In genomic region chr17:50365396-50365795, GRCm38 (mm10) we compare ENCODE assay signal across 24 mouse cellular contexts.
A peak's percentile ranks its signal among the peaks of the same experiment; 100 is the strongest.
DNase-seq lines count a peak whose midpoint lies in the region; ATAC-seq and TF ChIP-seq lines count a peak whose summit lies in the region.
"Had no signal": no experiment of that assay in that cellular context is flagged by ENCODE, and none has a peak within 500 bp of the region (broad histone marks: within the 10 kb centered on the region; RNA-seq: fewer than 3 reads in every experiment).

No protein-coding gene starts in this region.

- ATAC-seq in hindbrain, postnatal 0 days, result no peak
- ATAC-seq in hindbrain, embryonic 11.5 days (ENCODE audit: low FRiP score), result no peak
- ATAC-seq in midbrain, postnatal 0 days (ENCODE audit: low FRiP score), result no peak
- ATAC-seq in midbrain, embryonic 11.5 days (ENCODE audit: low FRiP score), result no peak
- ATAC-seq: CD4-positive, CD25-positive, alpha-beta regulatory T cell, adult 4 months; forebrain, embryonic 13.5 days; forebrain, embryonic 16.5 days had no signal

- peak; percentile 6 for DNase-seq in hindbrain, postnatal 0 days (ENCODE audit: low spot score)
- DNase-seq in hindbrain, embryonic 11.5 days (ENCODE audit: low spot score), result no peak
- DNase-seq in midbrain, postnatal 0 days (ENCODE audit: low spot score), result peak; percentile 15
- DNase-seq in midbrain, embryonic 11.5 days (ENCODE audit: low spot score, missing footprints), result no peak
- DNase-seq in brain, adult 2 months (ENCODE audit: low read depth, low spot score), result peak; percentile 68
- DNase-seq in brain, embryonic 14.5 days (ENCODE audit: low read depth), result peak; percentile 19
- DNase-seq in ovary, postnatal 14 days (ENCODE audit: low spot score), result no peak
- DNase-seq in retina, embryonic 14.5 days (ENCODE audit: low spot score), result no peak
- DNase-seq: adrenal gland, adult 2 months; adrenal gland, postnatal 14 days; cerebellum, adult 18-20 months; cerebellum, adult 9-10 months; cerebellum, postnatal 14 days; gastrocnemius, postnatal 25 days; heart, postnatal 10 days; heart, postnatal 36 days had no signal

- no peaks in the 10 kb centered on the region for H3K27me3 ChIP-seq in hindbrain, postnatal 0 days (ENCODE audit: insufficient read depth, low read length)
- no peaks in the 10 kb centered on the region for H3K27me3 ChIP-seq in hindbrain, embryonic 11.5 days (ENCODE audit: control insufficient read depth, insufficient read depth, low read length)
- no peaks in the 10 kb centered on the region for H3K27me3 ChIP-seq in midbrain, postnatal 0 days (ENCODE audit: insufficient read depth, low read length)
- H3K27me3 ChIP-seq in midbrain, embryonic 11.5 days (ENCODE audit: control insufficient read depth, insufficient read depth, low read length), result no peaks in the 10 kb centered on the region
- H3K27me3 ChIP-seq: forebrain, embryonic 13.5 days; heart, embryonic 12.5 days; heart, embryonic 15.5 days had no signal

- no peak for TF ChIP-seq POLR2A in brain, embryonic 14.5 days (IDR thresholded peaks at IDR 0.05; ENCODE audit: borderline replicate concordance, extremely low read depth, insufficient read depth, insufficient read length, poor library complexity, severe bottlenecking)

- no peaks in the 10 kb centered on the region for H3K4me1 ChIP-seq in hindbrain, postnatal 0 days (ENCODE audit: insufficient read depth, low read length)
- H3K4me1 ChIP-seq in hindbrain, embryonic 11.5 days (replicated peaks; ENCODE audit: control insufficient read depth, insufficient read depth, low read length), result no peaks in the 10 kb centered on the region
- H3K4me1 ChIP-seq in midbrain, postnatal 0 days (ENCODE audit: insufficient read depth, low read length), result no peaks in the 10 kb centered on the region
- H3K4me1 ChIP-seq in midbrain, embryonic 11.5 days (ENCODE audit: control insufficient read depth, insufficient read depth, low read length), result no peaks in the 10 kb centered on the region
- H3K4me1 ChIP-seq: forebrain, embryonic 10.5 days; forebrain, embryonic 13.5 days; heart, embryonic 12.5 days; hindbrain, embryonic 10.5 days had no signal

- H3K27ac ChIP-seq in hindbrain, postnatal 0 days, result no peak overlapping the region
- H3K27ac ChIP-seq in hindbrain, embryonic 11.5 days (ENCODE audit: low read depth, low read length), result no peak overlapping the region
- no peak overlapping the region for H3K27ac ChIP-seq in midbrain, postnatal 0 days (ENCODE audit: low read depth, low read length)
- H3K27ac ChIP-seq in midbrain, embryonic 11.5 days (ENCODE audit: low read depth, low read length), result no peak overlapping the region
- H3K27ac ChIP-seq: forebrain, embryonic 10.5 days; forebrain, embryonic 13.5 days; heart, embryonic 15.5 days; hindbrain, embryonic 10.5 days; hindbrain, embryonic 14.5 days had no signal

- H3K4me2 ChIP-seq in hindbrain, postnatal 0 days (ENCODE audit: low read depth, low read length), result no peak overlapping the region
- no peak overlapping the region for H3K4me2 ChIP-seq in hindbrain, embryonic 11.5 days (replicated peaks; ENCODE audit: low read depth, low read length)
- H3K4me2 ChIP-seq in midbrain, postnatal 0 days (ENCODE audit: low read depth, low read length, poor library complexity, severe bottlenecking), result no peak overlapping the region
- H3K4me2 ChIP-seq in midbrain, embryonic 11.5 days, result no peak overlapping the region
- H3K4me2 ChIP-seq: forebrain, embryonic 13.5 days; heart, embryonic 12.5 days; heart, embryonic 15.5 days; hindbrain, embryonic 14.5 days had no signal

- TF ChIP-seq CTCF in hindbrain, postnatal 0 days (IDR thresholded peaks at IDR 0.05; ENCODE audit: low read depth), result no peak
- no peak for TF ChIP-seq CTCF in midbrain, postnatal 0 days (IDR thresholded peaks at IDR 0.05)
- TF ChIP-seq CTCF in brain, embryonic 14.5 days (IDR thresholded peaks at IDR 0.05; ENCODE audit: borderline replicate concordance, extremely low read depth, insufficient read depth, insufficient read length), result no peak

- no peak overlapping the region for H3K9ac ChIP-seq in hindbrain, postnatal 0 days (replicated peaks; ENCODE audit: low read length)
- no peak overlapping the region for H3K9ac ChIP-seq in hindbrain, embryonic 11.5 days (ENCODE audit: low read depth, low read length)
- no peak overlapping the region for H3K9ac ChIP-seq in midbrain, postnatal 0 days (replicated peaks; ENCODE audit: low read length, poor library complexity, severe bottlenecking)
- no peak overlapping the region for H3K9ac ChIP-seq in midbrain, embryonic 11.5 days (ENCODE audit: low read length)
- H3K9ac ChIP-seq: forebrain, embryonic 13.5 days; heart, embryonic 12.5 days; heart, embryonic 15.5 days; hindbrain, embryonic 14.5 days had no signal

- H3K4me3 ChIP-seq in hindbrain, postnatal 0 days (ENCODE audit: low read length), result no peak overlapping the region
- no peak overlapping the region for H3K4me3 ChIP-seq in hindbrain, embryonic 11.5 days (ENCODE audit: low read depth, low read length)
- no peak overlapping the region for H3K4me3 ChIP-seq in midbrain, postnatal 0 days (ENCODE audit: low read depth, low read length)
- no peak overlapping the region for H3K4me3 ChIP-seq in midbrain, embryonic 11.5 days (ENCODE audit: low read depth, low read length)
- H3K4me3 ChIP-seq: forebrain, embryonic 10.5 days; forebrain, embryonic 13.5 days; heart, embryonic 12.5 days; heart, embryonic 15.5 days; hindbrain, embryonic 10.5 days had no signal

- H3K9me3 ChIP-seq in hindbrain, postnatal 0 days (ENCODE audit: low read length), result no peaks in the 10 kb centered on the region
- no peaks in the 10 kb centered on the region for H3K9me3 ChIP-seq in hindbrain, embryonic 11.5 days (ENCODE audit: control insufficient read depth, low read length)
- H3K9me3 ChIP-seq in midbrain, postnatal 0 days (ENCODE audit: low read length), result no peaks in the 10 kb centered on the region
- H3K9me3 ChIP-seq in midbrain, embryonic 11.5 days (ENCODE audit: control insufficient read depth, low read length), result no peaks in the 10 kb centered on the region
- H3K9me3 ChIP-seq: forebrain, embryonic 10.5 days; forebrain, embryonic 13.5 days; heart, embryonic 12.5 days; heart, embryonic 15.5 days; hindbrain, embryonic 10.5 days had no signal

- no peaks in the 10 kb centered on the region for H3K36me3 ChIP-seq in hindbrain, postnatal 0 days (ENCODE audit: insufficient read depth, low read length)
- no peaks in the 10 kb centered on the region for H3K36me3 ChIP-seq in hindbrain, embryonic 11.5 days (ENCODE audit: control insufficient read depth, insufficient read depth, low read length)
- H3K36me3 ChIP-seq in midbrain, postnatal 0 days (ENCODE audit: insufficient read depth, low read length), result no peaks in the 10 kb centered on the region
- H3K36me3 ChIP-seq in midbrain, embryonic 11.5 days (ENCODE audit: control insufficient read depth, insufficient read depth, low read length), result no peaks in the 10 kb centered on the region
- H3K36me3 ChIP-seq: forebrain, embryonic 10.5 days; heart, embryonic 12.5 days; heart, embryonic 15.5 days; hindbrain, embryonic 10.5 days had no signal

- WGBS in hindbrain, postnatal 0 days, result 80% methylated on average over 7 of the region's 7 CpGs
- WGBS in hindbrain, embryonic 11.5 days, result 90% methylated on average over 7 of the region's 7 CpGs
- 89% methylated on average over 7 of the region's 7 CpGs for WGBS in midbrain, postnatal 0 days
- WGBS in midbrain, embryonic 11.5 days, result 92% methylated on average over 7 of the region's 7 CpGs

Comparison
In these comparisons a context has a peak if more than half of its experiments do, and no peak if none do; other contexts are left out.
1. DNase-seq: peak in hindbrain, postnatal 0 days (single experiment), midbrain, postnatal 0 days (single experiment), brain, adult 2 months (single experiment) and brain, embryonic 14.5 days (single experiment); none in hindbrain, embryonic 11.5 days (single experiment), midbrain, embryonic 11.5 days (single experiment), ovary, postnatal 14 days (single experiment) and retina, embryonic 14.5 days (single experiment).